Mouse (Mus musculus): ENCODE measurements at regions not wholly inside any gene's neighbourhood (a gene's known extent, or its start where the extent isn't known, plus 50 kb on each side); places are given as distances from the start of the nearest gene placed in this dataset.

DNA sequence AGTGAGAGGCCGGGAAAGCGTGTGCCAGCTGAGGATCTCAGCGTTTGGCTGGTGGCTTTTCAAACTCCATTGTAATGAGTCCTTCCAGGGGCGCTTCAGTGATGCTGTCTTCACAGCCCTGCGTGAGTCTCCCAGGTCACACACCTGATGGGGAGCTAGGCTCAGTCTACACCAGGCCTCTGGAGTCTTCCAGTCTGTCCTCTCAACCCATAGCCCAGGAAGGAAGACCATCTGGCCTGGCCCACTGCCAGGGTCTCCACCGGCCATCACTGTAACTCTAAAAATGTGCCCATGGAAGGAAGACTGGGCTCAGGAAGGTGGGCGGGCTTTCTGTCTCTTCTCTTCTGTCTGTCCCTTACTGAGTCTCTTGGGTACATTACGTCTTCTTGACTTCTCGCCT, 50.2 kb upstream of the Hes1 start:
- no peak for TF ChIP-seq POLR2A (IDR thresholded peaks at IDR 0.05; ENCODE audit: borderline replicate concordance, control insufficient read depth, low read depth, low read length)
- no peak for TF ChIP-seq CTCF (IDR thresholded peaks at IDR 0.05; ENCODE audit: control insufficient read depth, insufficient read depth, low read length)
- 72% methylated on average over 9 of the region's 9 CpGs for WGBS
- Histone ChIP-seq H3K4me1 (ENCODE audit: control insufficient read depth, insufficient read depth, low read length) (peaks cover 1% of the 10 kb centered on the region), H3K27ac (ENCODE audit: control insufficient read depth, insufficient read depth, low read depth, low read length, poor library complexity) (no peak overlapping the region), H3K4me3 (replicated peaks; ENCODE audit: control insufficient read depth, low read depth, low read length) (no peak overlapping the region)
